Mouse (Mus musculus) lung, adult 2 months (tissue): Measurements from ENCODE around the gene Olfr516. TPM values are rescaled to one million over a fixed set of nuclear protein-coding genes. Genes with fewer than 3 reads are reported as not detected.
"Not testable (repeated sequence)": the region's sequence is repeated elsewhere in the genome, so short reads cannot be mapped to it uniquely, and the experiment has no call there.

ENCODE experiments used
- DNase-seq: peaks from one replicate; pipeline ENCODE4 v3.0.0; 2022
- H3K4me1 ChIP-seq: fragments of 200-500 bp; 2 replicates; pipeline ENCODE4 v1.6.1; 2011; ENCODE audit warnings: low read length; ENCODE audit not compliant: control insufficient read depth, insufficient read depth
- H3K4me3 ChIP-seq: fragments of 200-500 bp; replicated peaks from 2 replicates; pipeline ENCODE3; 2011; ENCODE audit warnings: low read depth, mild to moderate bottlenecking, control low read depth, low read length; ENCODE audit errors: extremely low read depth
- CTCF ChIP-seq: fragments of 200-500 bp; IDR thresholded peaks from 2 replicates; pipeline ENCODE4 v1.5.1; 2011; ENCODE audit warnings: mild to moderate bottlenecking, low read length, control low read depth; ENCODE audit not compliant: insufficient read depth
- POLR2A ChIP-seq: fragments of 200-500 bp; IDR thresholded peaks from 2 replicates; pipeline ENCODE4 v1.6.1; 2011; ENCODE audit warnings: low read depth, mild to moderate bottlenecking, control low read depth, low read length, borderline replicate concordance; ENCODE audit errors: extremely low read depth
- WGBS: fragments of 180-500 bp; shearing (Covaris S2); methylation state at CpG from one replicate; pipeline ENCODE4 v1.1.7; 2018; 5-methylcytosine and 5-hydroxymethylcytosine counted together
- polyA plus RNA-seq: library from polyadenylated mRNA; depleted of rRNA; stranded (reverse); fragments of >200 nt; gene quantifications from 2 replicates; pipeline ENCODE4 v1.2.3, GENCODE M21; 2012; rRNA removed

Olfr516 gene
- polyA plus RNA-seq = not detected in 2 replicates

GRCm38 (mm10) chr7:108850429-108850828 lies at the start of gene Olfr516:
Gene Olfr516, minus strand, starts transcription at chr7:108850529.
- TF ChIP-seq POLR2A (no peak), CTCF (no peak)
- Histone ChIP-seq H3K4me3 (no peak within 1 kb of the TSS), H3K4me1 (no peaks in the 10 kb centered on the region)
- WGBS = 82% methylated on average over 2 of the region's 2 CpGs
- DNase-seq = no peak

GRCm38 (mm10) chr7:108894320-108894719 lies 44.0 kb upstream of the Olfr516 start, which contains the start of gene Olfr519:
Gene Olfr519, minus strand, starts transcription at chr7:108894420.
- 76% methylated on average over 5 of the region's 5 CpGs for WGBS
- no peak within 1 kb of the TSS for H3K4me3 ChIP-seq
- no peak for DNase-seq
- no peaks in the 10 kb centered on the region for H3K4me1 ChIP-seq
- no peak for TF ChIP-seq CTCF
- TF ChIP-seq POLR2A = no peak

GRCm38 (mm10) chr7:108884906-108885305 lies 34.6 kb upstream of the Olfr516 start, which contains the start of gene Olfr518:
Gene Olfr518, minus strand, starts transcription at chr7:108885006.
- no peak for DNase-seq
- TF ChIP-seq POLR2A = no peak
- TF ChIP-seq CTCF = no peak
- Histone ChIP-seq H3K4me3 (no peak within 1 kb of the TSS), H3K4me1 (no peaks in the 10 kb centered on the region)
- WGBS = 71% methylated on average over 4 of the region's 4 CpGs

- TF ChIP-seq POLR2A = no peak
- TF ChIP-seq CTCF = no peak
- no peaks in the 10 kb centered on the region for H3K4me1 ChIP-seq
- WGBS = 55% methylated on average over 2 of the region's 2 CpGs
These were observed 21.9 kb upstream of the Olfr516 start, which contains the start of gene Olfr517 for GRCm38 (mm10) chr7:108872279-108872678. Gene Olfr517, minus strand, starts transcription at chr7:108872379.

GRCm38 (mm10) chr7:108825897-108826296 lies 24.4 kb downstream of the Olfr516 start, which contains the start of gene Olfr514:
Gene Olfr514, minus strand, starts transcription at chr7:108825997.
- TF ChIP-seq CTCF (no peak), POLR2A (no peak)
- no peak for DNase-seq
- Histone ChIP-seq H3K4me1 (no peaks in the 10 kb centered on the region), H3K4me3 (no peak within 1 kb of the TSS)

More at GRCm38 (mm10) chr7:108872279-108872678, 21.9 kb upstream of the Olfr516 start, which contains the start of gene Olfr517:
- DNase-seq = no peak
- no peak within 1 kb of the TSS for H3K4me3 ChIP-seq

- H3K4me1 ChIP-seq, DNase-seq, H3K4me3 ChIP-seq: not testable (repeated sequence)
- WGBS = 42% methylated on average over 5 of the region's 5 CpGs
These were observed 35.6 kb downstream of the Olfr516 start for GRCm38 (mm10) chr7:108814593-108815215.

- WGBS = 44% methylated on average over 1 of the region's 1 CpGs
- DNase-seq = no peak
- H3K4me1 ChIP-seq = no peaks in the 10 kb centered on the region
- no peak overlapping the region for H3K4me3 ChIP-seq
- TF ChIP-seq CTCF (no peak), POLR2A (no peak)
These were observed 53.0 kb downstream of the Olfr516 start for GRCm38 (mm10) chr7:108797205-108797933.

Other genes with a start within 250 kb of the Olfr516 start
- not detected in 2 replicates for gene Olfr506, start 239.7 kb downstream of the Olfr516 start, polyA plus RNA-seq
- not detected in 2 replicates for gene Olfr507, start 228.7 kb downstream of the Olfr516 start, polyA plus RNA-seq
- not detected in 2 replicates for gene Olfr508, start 220.5 kb downstream of the Olfr516 start, polyA plus RNA-seq
- not detected in 2 replicates for gene Olfr509, start 198.6 kb downstream of the Olfr516 start, polyA plus RNA-seq
- gene Olfr510, start 184.1 kb downstream of the Olfr516 start, polyA plus RNA-seq = not detected in 2 replicates
- gene Olfr512, start 137.2 kb downstream of the Olfr516 start, polyA plus RNA-seq = not detected in 2 replicates
- not detected in 2 replicates for gene Olfr513, start 99.6 kb downstream of the Olfr516 start, polyA plus RNA-seq
- not detected in 2 replicates for gene Olfr514, start 24.5 kb downstream of the Olfr516 start, polyA plus RNA-seq
- gene Olfr517, start 21.9 kb upstream of the Olfr516 start, polyA plus RNA-seq = not detected in 2 replicates
- not detected in 2 replicates for gene Olfr518, start 34.5 kb upstream of the Olfr516 start, polyA plus RNA-seq
- not detected in 2 replicates for gene Olfr519, start 43.9 kb upstream of the Olfr516 start, polyA plus RNA-seq
- 0.18 and 2.0 TPM in 2 replicates for gene Nlrp10, start 79.6 kb upstream of the Olfr516 start, polyA plus RNA-seq
- 107 and 141 TPM in 2 replicates for gene Eif3f, start 83.9 kb upstream of the Olfr516 start, polyA plus RNA-seq
- 0.66 and 0.76 TPM in 2 replicates for gene Tub, start 99.8 kb upstream of the Olfr516 start, polyA plus RNA-seq
- gene Ric3, start 232.8 kb upstream of the Olfr516 start, polyA plus RNA-seq = 0.92 and 2.4 TPM in 2 replicates